Mouse (Mus musculus): Measurements from ENCODE around the gene Csnk2a1. TPM values are rescaled to one million over a fixed set of nuclear protein-coding genes. Genes with fewer than 3 reads are reported as not detected.
"Not testable (repeated sequence)": the region's sequence is repeated elsewhere in the genome, so short reads cannot be mapped to it uniquely, and the experiment has no call there.

Csnk2a1 gene
- total RNA-seq, 2 experiments from 2014 or later: 103 to 106 TPM

DNA sequence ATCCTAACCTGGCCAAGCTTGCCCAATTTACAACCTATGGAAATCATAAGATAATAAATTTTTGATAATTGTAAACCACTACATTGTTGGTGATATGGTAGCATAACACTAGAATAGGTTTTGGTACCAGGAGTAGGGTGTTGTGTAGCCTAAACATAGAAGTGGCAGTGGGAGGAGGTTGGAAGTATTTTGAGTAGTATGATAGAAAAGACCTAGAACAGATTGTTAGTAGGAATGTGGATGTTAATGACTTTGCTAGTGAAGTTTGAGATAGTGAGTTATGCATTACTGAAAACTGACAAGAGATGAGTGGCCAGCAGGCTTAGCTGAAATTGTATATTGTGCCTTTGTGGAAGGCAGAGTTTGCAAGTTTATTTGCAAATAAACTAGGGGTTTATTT lies 3.4 kb downstream of the Csnk2a1 start:
- no peak for DNase-seq (ENCODE audit: low spot score in 2 of 2)

DNA sequence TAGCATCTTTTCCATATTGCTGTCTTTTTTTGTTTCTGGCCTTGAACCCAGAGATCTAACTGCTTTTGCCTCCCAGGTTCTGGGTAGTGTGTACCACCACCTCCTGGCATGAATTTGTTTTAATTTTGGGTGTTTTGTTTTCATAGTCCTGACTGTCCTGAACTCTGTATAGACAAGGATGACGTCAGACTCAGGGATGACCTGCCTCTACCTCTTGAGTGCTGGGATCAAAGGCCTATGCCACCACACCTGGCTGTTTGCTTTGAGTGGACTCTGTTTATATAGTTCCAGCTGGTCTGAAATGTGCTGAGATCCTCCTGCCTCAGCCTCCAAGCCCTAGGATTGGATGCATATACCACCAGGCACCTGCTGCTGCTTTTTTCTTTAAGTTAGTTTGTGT lies 11.3 kb downstream of the Csnk2a1 start:
- no peak for DNase-seq (ENCODE audit: low spot score in 2 of 2)

DNA sequence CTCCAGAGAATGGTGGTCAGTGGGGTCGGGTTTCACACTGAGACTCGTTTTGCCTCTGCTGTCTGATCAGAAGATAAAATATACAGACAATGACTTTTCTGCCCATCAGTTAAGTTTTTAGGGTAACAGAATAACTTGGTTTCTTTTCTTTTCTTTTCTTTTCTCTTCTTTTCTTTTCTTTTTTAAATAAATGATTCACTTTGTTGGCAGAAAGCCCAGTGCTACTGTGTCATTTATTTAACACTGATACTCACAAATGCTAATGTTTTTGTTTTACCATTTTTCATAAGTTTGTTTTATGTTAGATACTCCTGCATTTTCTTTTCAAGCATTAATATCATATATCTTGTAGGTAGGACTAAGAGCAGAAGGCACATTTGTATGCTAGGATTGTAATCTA lies 13.9 kb downstream of the Csnk2a1 start:
- DNase-seq (ENCODE audit: low spot score in 2 of 2): no peak

DNA sequence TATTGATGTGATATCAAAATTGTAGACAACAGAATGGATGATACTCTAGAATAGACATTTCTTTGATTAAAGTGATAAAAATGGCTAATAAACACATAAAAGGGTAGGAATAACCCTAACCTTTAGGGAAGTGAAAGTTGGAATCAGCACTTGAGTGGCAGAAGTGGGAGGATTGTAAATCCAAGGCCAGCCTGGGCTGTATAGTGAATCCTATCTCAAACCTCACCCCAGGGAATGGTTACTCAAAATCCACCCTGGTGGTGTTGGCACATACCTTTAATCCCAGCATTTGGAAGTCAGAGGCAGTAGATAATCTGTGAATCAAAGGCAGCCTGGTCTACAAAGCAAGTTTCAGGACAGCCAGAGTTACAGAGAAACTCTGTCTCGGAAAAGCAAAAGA lies 20.6 kb downstream of the Csnk2a1 start:
- DNase-seq (ENCODE audit: low spot score in 2 of 2): no peak

DNA sequence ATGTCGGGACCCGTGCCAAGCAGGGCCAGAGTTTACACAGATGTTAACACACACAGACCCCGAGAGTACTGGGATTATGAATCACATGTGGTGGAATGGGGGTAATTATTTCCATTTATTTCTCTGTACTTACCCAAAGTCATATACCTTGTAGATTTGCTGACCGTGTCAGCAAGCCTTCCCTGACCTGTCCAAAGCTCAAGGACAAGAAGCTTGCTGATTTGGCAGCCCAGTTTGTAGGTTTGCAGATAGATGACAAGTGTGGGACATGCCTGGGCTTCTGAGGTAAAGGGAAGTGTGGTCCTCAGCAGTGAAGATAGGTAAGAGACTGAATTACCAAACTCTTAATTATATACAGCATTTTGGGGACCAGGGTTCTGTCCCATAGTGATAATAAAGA lies 23.9 kb downstream of the Csnk2a1 start:
- no peak for DNase-seq (ENCODE audit: low spot score in 2 of 2)

DNA sequence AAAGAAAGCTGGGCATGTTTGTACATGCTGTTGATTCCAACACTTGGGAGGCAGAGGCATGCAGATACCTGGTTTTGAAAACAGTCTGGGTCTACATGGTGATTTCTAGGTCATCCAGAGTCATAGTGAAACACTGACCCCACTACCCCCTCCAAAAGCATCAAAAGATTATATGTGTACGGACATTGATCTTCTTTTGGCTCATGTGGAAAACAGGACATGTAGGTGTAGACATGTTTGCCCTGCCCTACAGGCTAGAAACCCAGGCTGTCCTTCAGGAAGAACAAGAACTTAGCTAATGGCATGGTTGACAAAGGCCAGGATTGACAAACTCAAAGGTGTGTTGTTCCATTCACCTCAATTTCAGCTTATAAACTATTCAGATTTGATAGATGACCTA lies 33.1 kb downstream of the Csnk2a1 start:
- no peak for DNase-seq (ENCODE audit: low spot score in 2 of 2)

DNA sequence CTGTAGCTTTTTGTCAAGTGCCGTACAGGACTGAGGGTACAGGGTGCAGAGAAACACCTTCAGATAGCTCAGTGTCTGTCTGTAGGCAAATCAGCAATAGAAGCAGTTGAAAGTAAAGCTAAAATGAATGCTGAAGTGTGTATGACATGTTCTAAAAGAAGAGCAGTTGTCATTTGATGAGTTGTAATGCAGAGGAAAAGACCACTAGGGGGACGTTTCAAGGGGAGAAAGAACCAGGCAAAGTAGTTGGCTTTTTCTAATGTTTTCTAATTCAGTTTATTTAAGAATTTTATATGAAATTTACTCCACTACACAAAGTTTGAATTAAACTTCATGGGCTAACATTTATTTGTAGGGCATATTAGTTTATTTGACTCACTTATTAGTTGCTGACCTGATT lies 47.0 kb downstream of the Csnk2a1 start:
- no peak for DNase-seq (ENCODE audit: low spot score in 2 of 2)

DNA sequence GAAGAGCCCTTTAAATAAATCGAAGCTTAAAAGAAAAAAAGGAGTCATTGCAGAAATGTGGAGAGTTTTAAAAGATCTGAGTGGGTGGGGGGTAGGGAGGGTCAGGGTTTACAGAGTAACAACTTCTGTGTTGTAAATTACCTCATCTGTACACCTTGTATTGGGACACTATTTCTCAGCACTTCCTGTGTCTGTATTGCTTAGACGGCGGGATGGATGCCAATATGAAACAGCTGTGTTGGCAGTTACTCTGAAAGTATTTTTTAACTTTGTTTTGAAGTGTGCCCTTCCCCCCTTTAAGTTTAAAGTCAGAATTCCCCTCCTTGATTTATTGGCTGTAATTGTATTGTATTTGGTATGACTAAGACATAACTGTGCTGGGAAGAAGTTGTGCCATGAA lies 54.8 kb downstream of the Csnk2a1 start:
- no peak for DNase-seq (ENCODE audit: low spot score in 2 of 2)

DNA sequence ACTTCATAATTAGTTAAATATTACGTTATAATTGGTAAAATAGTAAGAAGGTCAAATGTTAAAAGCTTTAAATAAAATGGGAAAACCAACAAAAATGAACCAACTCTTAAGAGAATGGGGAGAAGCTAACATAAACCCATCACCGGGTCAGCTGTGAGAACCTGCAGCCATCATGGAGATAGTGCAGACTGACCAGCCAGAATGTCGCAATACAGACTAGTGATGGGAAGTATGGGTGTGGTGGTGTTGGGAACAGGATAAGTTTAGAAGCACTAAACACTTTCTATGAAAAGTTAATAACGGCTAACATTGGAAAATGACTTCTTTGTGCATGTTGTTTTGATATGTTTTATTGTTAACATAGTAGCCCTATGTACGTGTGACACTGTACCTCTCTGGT lies 60.9 kb downstream of the Csnk2a1 start:
- no peak for DNase-seq (ENCODE audit: low spot score in 2 of 2)

DNA sequence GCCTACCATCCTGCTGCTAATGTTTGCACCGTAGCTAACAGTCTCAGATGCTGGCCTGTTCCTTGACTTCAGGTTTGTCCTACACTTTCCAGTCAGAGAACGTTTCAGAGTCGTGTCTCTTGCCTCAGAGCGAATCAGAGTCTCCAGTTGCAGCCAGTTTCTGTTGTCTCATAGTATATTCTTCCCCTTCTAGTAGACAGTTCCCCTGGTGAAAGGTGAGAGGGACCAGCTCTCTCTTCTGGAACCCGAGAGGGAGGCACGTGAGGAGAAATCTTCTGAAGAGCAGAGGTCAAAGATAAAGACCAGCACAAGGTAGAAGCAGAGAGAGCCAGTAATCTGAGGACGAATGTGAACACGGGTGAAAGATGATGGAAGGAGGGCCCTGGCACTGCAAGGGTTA lies 61.4 kb downstream of the Csnk2a1 start:
- no peak for DNase-seq (ENCODE audit: low spot score in 2 of 2)

DNA sequence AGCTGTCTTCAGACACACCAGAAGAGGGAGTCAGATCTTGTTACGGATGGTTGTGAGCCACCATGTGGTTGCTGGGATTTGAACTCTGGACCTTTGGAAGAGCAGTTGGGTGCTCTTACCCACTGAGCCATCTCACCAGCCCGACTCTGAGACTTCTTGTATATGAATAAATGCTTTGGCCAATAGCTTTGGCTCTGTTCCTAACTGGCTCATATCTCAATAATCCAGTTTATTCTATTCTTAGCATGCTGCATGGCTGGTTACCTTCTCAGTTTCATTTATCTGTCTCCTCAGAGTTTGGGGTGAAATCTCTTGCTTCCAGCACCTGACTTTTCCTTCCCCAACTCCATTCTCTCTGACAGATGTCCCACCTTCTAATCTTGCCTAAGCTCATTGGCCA lies 63.0 kb downstream of the Csnk2a1 start:
- not testable (repeated sequence) for DNase-seq (ENCODE audit: low spot score in 2 of 2)

DNA sequence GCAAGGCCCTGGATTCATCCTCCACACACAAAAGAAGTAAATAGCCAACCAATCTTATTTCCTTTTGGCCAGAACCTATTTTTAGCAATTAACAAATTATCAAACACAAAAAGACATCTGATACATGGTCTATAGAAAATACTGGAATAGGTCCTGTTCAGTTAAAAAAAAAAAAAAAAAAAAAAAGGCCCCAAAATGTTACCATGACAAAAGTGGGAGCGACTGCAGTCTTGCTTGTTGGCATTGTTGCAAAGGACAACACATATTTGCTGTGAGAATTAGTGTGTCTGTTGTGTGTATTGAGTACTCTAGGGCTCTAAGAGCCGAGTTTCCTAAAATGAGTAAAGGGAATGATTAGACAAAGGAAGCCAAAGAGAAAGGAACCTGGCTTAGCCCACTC lies 65.8 kb downstream of the Csnk2a1 start:
- DNase-seq (ENCODE audit: low spot score in 2 of 2): no peak

DNA sequence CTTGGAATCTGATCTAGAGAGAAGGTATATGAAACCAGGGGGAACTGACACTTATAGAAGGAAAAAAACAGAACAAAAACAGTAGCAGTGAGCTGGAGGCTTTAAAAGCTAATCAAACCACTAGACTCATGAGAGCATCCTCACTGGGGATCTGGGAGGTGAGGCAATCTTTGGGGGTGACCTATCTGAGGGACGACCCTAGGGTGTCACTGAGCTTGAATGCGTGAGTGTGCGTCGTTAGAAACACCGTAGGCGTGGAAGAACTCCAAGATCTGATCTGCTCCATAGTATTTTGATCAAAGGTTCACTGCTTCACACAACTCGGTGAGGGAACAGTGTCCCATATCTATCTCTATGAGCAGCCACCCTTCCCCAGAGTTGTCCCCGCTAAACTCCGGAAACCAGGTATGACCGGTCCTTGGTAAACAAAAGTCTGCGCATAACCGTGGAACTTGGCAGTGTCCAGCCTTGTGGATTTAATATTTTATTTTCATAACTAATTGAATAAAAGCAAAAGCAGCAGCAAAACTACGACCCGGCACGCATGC lies 66.6 kb downstream of the Csnk2a1 start:
- no peak for DNase-seq (ENCODE audit: low spot score in 2 of 2)

DNA sequence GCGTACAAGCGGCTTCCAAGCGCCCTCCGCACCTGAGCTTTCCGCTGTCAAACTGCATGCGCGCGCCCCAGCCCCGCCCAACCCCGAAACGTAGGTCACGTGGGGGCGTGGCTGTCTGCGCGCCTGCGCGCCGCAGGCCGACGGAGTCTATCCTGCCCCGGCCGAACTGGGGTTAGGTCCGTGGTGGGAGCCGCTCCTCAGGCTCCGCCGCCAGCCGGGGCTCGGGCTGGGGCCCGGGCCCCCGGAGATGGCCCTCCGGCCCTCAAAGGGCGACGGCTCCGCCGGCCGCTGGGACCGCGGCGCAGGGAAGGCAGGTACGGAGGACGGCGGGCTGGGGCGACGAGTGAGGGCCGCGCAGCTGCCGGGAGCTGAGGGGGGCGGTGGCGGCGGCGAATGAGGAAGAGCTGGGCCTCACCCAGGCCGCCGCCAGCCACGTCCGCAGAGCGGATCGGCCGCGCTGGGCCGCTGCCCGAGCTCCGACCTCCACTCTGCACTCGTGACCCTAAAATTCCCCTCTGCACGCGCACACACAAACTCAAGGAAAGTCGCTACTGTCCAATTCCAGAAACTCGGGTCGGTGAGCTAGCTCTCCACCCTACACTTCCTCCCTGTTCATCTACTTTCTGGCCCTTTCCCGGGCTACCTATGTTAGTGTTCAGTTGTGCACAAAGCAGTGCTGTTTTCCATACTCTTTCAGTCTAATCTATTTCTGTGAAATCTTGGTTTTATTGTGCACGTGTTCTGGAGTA lies 67.3 kb downstream of the Csnk2a1 start, which contains the start of gene Tbc1d20:
Tbc1d20 (plus strand) TSS at position 102 of the 749 bp plus-strand sequence.
- DNase-seq (ENCODE audit: low spot score in 2 of 2): peak; percentile 80 to 82

DNA sequence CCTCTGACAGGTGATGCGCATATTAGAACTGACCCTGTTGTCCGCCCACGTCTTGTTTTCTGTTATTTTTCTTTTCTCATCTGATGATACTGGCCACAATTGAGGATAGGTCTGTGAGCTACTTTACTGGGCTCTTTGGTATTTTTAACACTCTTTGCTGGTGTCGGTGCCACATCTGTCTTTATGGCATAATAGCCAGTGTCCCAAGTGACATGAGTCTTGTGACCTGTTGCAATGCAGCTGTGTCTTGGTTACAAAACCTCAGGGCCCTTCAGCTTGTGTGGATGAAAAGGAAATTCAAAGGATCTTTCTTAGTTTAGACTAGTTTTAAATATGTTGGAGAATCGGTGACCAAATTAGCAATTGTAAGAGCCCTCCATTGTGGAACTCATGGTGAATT lies 67.9 kb downstream of the Csnk2a1 start:
- no peak for DNase-seq (ENCODE audit: low spot score in 2 of 2)

DNA sequence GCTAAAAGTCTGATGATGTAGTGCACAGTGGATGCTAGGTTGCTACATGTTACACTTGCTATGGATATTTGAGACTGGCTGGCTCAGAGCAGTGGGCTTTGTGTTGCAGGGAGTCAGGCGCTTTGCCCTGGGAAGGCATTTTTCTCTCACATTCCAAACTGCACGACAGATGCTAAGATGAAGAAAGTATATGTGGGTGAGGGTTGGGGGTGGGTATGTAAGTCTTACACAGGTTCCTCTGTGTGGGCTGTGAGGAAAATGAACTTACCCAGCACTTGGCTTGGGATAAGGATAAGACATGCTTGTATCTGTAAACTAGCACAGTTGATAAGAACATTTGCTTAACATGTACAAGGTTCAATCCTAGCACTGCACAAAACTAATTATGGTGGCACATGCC lies 76.2 kb downstream of the Csnk2a1 start:
- no peak for DNase-seq (ENCODE audit: low spot score in 2 of 2)

DNA sequence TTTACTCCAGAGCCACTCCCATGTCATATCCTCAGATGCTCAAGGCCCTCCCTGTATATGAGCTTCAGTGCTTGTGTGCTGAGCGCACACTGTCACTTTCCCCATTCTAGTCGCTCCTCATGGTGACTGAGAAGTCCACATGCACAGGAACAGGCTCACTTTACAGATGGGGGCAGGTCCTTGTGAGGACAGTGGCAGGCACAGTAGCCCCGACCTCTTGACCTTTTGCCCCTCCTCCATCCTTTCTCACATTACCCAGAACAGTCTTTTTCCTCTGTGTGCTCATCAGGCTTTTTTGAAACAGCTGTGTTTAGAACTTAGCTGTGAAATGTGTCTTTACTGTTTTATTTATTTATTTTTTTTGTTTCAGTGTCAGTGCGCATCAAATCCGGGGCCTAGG lies 77.1 kb downstream of the Csnk2a1 start:
- DNase-seq (ENCODE audit: low spot score in 2 of 2): no peak

DNA sequence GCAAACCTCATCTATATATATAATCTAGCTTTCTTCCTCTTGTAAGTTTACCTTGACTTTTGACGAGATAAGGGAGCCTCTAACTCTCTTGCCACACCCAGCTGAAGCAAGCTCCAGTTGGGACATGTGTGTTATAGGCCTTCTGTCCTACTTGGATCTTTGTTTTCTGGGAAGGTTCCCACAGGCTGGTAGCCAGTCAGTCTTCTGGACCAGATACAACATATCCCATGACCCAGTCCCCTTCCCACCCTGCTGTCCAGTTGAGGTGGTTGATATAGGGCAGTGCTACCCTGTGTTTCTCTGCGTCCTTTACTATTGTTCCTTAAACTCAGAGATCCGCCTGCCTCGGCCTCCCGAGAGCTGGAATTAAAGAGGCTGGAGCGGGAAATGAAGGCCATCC lies 78.8 kb downstream of the Csnk2a1 start:
- no peak for DNase-seq (ENCODE audit: low spot score in 2 of 2)

DNA sequence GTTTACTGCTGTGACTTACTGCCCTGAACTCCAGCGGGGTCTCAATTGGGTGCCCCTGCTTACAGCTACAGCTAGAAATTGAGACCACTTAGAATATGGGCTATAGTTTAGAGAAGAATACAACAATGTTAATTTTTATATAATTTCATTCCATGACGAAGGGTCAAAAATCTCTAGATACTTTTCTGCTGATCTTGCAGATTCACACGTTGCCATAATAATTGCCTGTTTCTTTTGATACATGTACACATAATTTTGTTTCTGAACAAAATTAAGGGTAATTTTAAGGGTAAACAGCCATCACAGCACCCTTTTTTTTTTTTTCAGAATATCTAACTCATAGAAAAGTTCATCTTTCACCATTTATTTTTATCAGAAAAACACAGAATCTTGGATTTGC lies 80.5 kb downstream of the Csnk2a1 start:
- no peak for DNase-seq (ENCODE audit: low spot score in 2 of 2)

DNA sequence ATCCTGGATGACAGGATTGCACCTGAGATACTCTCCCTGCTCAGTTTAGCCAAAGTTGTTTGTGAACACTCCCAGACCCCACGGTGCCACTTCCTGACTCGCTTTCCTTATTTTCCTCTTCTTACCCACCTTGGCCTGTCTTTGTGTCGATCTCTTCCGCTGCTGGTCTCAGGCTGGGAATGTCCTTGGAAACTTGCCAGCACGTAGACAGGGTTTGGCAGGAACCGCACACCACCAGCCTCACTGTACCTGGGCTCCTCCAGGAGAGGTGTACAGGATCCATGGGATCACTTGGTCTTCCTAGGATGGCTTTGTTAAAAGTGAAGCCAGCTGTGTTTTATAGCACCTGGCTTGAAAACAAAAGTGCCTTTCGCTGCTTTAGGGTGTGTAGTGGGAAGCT lies 86.4 kb downstream of the Csnk2a1 start:
- DNase-seq (ENCODE audit: low spot score in 2 of 2): no peak

DNA sequence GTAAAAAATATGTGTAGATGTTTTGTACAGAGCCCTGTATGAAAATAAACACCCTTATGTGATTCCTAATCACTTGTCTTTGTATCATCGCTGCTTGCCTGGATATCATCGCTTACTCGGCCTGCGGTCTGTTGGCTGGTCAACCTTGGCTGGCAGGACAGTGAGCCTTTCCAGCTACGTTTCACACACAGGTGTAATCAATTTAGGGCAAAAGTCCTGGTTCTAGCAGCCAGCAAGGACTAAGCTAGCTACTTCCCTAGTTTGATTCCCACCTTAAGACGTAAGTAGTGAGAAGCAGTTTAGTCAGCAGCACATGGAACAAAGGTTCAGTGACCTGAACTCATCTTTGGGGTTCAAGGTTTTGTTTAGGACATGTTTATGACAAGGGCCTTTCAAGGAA lies 87.3 kb downstream of the Csnk2a1 start:
- no peak for DNase-seq (ENCODE audit: low spot score in 2 of 2)

DNA sequence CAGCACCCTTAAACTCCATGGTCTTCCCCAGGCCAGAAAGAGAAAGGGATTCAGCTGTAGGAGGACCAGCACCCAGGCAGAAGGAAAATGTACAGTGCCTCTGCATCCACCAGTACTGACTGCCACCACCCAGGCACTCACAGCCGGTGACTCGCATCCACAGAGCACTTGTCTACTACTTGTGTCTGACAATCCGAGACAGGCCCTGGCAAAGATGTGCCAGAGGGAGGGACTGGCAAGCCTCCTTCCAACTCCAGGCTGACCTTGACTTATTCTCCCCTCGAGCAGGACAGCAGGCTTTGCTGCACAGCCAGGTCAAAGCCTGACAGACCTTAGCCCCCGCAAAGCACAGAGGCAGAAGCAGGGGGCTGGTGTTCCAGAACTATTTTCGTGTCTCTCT lies 90.4 kb downstream of the Csnk2a1 start:
- no peak for DNase-seq (ENCODE audit: low spot score in 2 of 2)

DNA sequence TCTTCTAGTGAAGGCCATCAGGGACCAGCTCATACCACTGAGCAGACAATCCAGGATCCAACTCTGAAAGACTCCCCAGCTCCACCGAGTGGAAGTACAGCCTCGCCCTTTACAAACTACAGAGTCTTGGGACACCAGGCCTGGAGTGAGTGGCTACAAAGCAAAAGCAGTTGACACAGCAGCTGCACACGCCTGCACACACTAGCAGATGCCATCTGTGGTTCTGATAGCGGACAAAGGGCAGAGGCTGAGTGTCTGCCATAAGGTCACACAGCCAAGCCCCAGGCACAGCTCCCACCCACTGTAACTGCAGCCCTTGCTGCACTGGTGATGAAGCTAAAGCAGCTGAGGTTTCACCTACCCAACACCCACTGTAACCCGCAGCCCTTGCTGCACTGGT lies 94.9 kb downstream of the Csnk2a1 start:
- DNase-seq (ENCODE audit: low spot score in 2 of 2): no peak
